Mouse (Mus musculus) adrenal gland, adult 10 weeks (tissue): ENCODE measurements around the gene Il23a. TPM values are rescaled to one million over a fixed set of nuclear protein-coding genes. Genes with fewer than 3 reads are reported as not detected.

Experiments used
- polyA plus RNA-seq: library from polyadenylated mRNA; stranded (reverse); fragments of 350-450 nt; fragmentation: Illumina TruSeq; extraction: RNeasy Lipid Tissue Mini Kit (QIAGEN cat#74804); gene quantifications from one replicate; pipeline ENCODE4 v1.2.3, GENCODE M21; 2014; ENCODE audit warnings: low read depth, low replicate concordance

Gene Il23a
- polyA plus RNA-seq, result not detected

GRCm38 (mm10) chr10:128298702-128299171, at the start of gene Il23a:
TSS of gene Il23a (minus strand) at chr10:128298752.

GRCm38 (mm10) chr10:128337306-128338181, 39.0 kb upstream of the Il23a start, which contains the start of gene Cs:
TSS of gene Cs (plus strand) at chr10:128337734.

GRCm38 (mm10) chr10:128322141-128323108, 23.9 kb upstream of the Il23a start, which contains the start of gene Cnpy2:
TSS of gene Cnpy2 (plus strand) at chr10:128322459.

GRCm38 (mm10) chr10:128303126-128304021, 4.8 kb upstream of the Il23a start, which contains the start of gene Pan2:
TSS of gene Pan2 (plus strand) at chr10:128303335.

GRCm38 (mm10) chr10:128270287-128270841, 28.2 kb downstream of the Il23a start, which contains the start of gene Stat2:
TSS of gene Stat2 (plus strand) at chr10:128270559.

GRCm38 (mm10) chr10:128268371-128268770, 30.2 kb downstream of the Il23a start, which contains the start of gene Apof:
TSS of gene Apof (plus strand) at chr10:128268671.

GRCm38 (mm10) chr10:128253677-128254255, 44.8 kb downstream of the Il23a start, which contains the start of gene Apon:
TSS of gene Apon (plus strand) at chr10:128254096.

Other genes starting within 250 kb of the Il23a start
- 590 TPM for gene Ptges3, start 239.8 kb downstream of the Il23a start, polyA plus RNA-seq
- gene Atp5b, start 215.5 kb downstream of the Il23a start, polyA plus RNA-seq, result 811 TPM
- gene Baz2a, start 207.2 kb downstream of the Il23a start, polyA plus RNA-seq, result 20.4 TPM
- gene Rbms2, start 118.5 kb downstream of the Il23a start, polyA plus RNA-seq, result 27.8 TPM
- gene Gls2, start 104.3 kb downstream of the Il23a start, polyA plus RNA-seq, result not detected
- gene Spryd4, start 86.9 kb downstream of the Il23a start, polyA plus RNA-seq, result 9.9 TPM
- not detected for gene Mip, start 72.9 kb downstream of the Il23a start, polyA plus RNA-seq
- gene Timeless, start 66.7 kb downstream of the Il23a start, polyA plus RNA-seq, result 1.7 TPM
- gene Apon, start 44.7 kb downstream of the Il23a start, polyA plus RNA-seq, result not detected
- 7.3 TPM for gene Apof, start 30.1 kb downstream of the Il23a start, polyA plus RNA-seq
- gene Stat2, start 28.2 kb downstream of the Il23a start, polyA plus RNA-seq, result 16.5 TPM
- gene Pan2, start 4.6 kb upstream of the Il23a start, polyA plus RNA-seq, result 7.5 TPM
- 51.6 TPM for gene Cnpy2, start 23.7 kb upstream of the Il23a start, polyA plus RNA-seq
- 151 TPM for gene Cs, start 39.0 kb upstream of the Il23a start, polyA plus RNA-seq
- 19.6 TPM for gene Coq10a, start 70.2 kb upstream of the Il23a start, polyA plus RNA-seq
- gene Ankrd52, start 78.4 kb upstream of the Il23a start, polyA plus RNA-seq, result 14.8 TPM
- not detected for gene Slc39a5, start 102.5 kb upstream of the Il23a start, polyA plus RNA-seq
- gene Nabp2, start 112.7 kb upstream of the Il23a start, polyA plus RNA-seq, result 32.8 TPM
- gene Rnf41, start 112.9 kb upstream of the Il23a start, polyA plus RNA-seq, result 13.8 TPM
- gene Smarcc2, start 160.5 kb upstream of the Il23a start, polyA plus RNA-seq, result 50.5 TPM
- 64.3 TPM for gene Myl6, start 195.4 kb upstream of the Il23a start, polyA plus RNA-seq
- not detected for gene Myl6b, start 199.9 kb upstream of the Il23a start, polyA plus RNA-seq
- gene Esyt1, start 227.1 kb upstream of the Il23a start, polyA plus RNA-seq, result 5.1 TPM
- gene Zc3h10, start 249.0 kb upstream of the Il23a start, polyA plus RNA-seq, result 0.82 TPM